Mouse (Mus musculus): ENCODE results near the gene Acaca. TPM values are rescaled to one million over a fixed set of nuclear protein-coding genes. Genes with fewer than 3 reads are reported as not detected.

Acaca gene
- polyA plus RNA-seq, 1 experiment from 2014 or later: 32.6 TPM

GRCm38 (mm10) chr11:84193249-84193648, 63.8 kb downstream of the Acaca start:
- H3K36me3 ChIP-seq (ENCODE audit: control insufficient read depth, insufficient read depth, low read length): no peaks in the 10 kb centered on the region
- H3K4me3 ChIP-seq (ENCODE audit: low read depth, low read length): no peak overlapping the region
- H3K27me3 ChIP-seq (ENCODE audit: control insufficient read depth, insufficient read depth, low read length): no peaks in the 10 kb centered on the region
- H3K9ac ChIP-seq (ENCODE audit: low read length): no peak overlapping the region
- no peaks in the 10 kb centered on the region for H3K4me1 ChIP-seq (ENCODE audit: control insufficient read depth, insufficient read depth, low read length)
- no peak for ATAC-seq (ENCODE audit: low FRiP score)
- WGBS: 69% methylated on average over 10 of the region's 10 CpGs
- no peak overlapping the region for H3K27ac ChIP-seq (ENCODE audit: low read depth, low read length)
- no peaks in the 10 kb centered on the region for H3K9me3 ChIP-seq (ENCODE audit: control insufficient read depth, low read length)
- no peak for DNase-seq (ENCODE audit: low spot score, missing footprints)
- no peak overlapping the region for H3K4me2 ChIP-seq

DNA sequence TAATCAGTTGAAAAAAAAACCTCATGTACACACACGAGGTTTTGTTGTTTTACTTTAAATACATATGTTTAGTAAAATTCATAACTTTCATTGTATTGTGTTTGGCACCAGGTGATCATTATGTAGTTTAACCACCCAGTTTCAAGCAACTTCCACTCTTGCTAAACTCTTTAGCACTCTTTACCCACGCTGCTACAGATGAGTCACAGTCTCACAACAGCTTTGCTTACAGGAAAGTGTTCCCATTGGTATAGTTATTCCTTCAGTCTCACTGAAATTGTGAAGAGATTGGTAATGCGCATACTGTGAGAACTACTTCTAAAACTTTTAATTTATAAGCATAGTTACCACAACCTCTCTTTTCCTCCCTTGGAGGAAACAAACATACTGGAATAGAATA, 65.3 kb downstream of the Acaca start:
- Histone ChIP-seq H3K27me3 (ENCODE audit: control insufficient read depth, insufficient read depth, low read length) (no peaks in the 10 kb centered on the region), H3K9ac (ENCODE audit: low read length) (no peak overlapping the region), H3K4me3 (ENCODE audit: low read depth, low read length) (no peak overlapping the region), H3K4me1 (ENCODE audit: control insufficient read depth, insufficient read depth, low read length) (no peaks in the 10 kb centered on the region), H3K4me2 (no peak overlapping the region), H3K9me3 (ENCODE audit: control insufficient read depth, low read length) (no peaks in the 10 kb centered on the region), H3K27ac (ENCODE audit: low read depth, low read length) (no peak overlapping the region), H3K36me3 (ENCODE audit: control insufficient read depth, insufficient read depth, low read length) (no peaks in the 10 kb centered on the region)
- ATAC-seq (ENCODE audit: low FRiP score) (no peak), DNase-seq (ENCODE audit: low spot score, missing footprints) (no peak)
- WGBS: 90% methylated on average over 3 of the region's 3 CpGs

- no peak for DNase-seq (ENCODE audit: low spot score, missing footprints)
- no peak for ATAC-seq (ENCODE audit: low FRiP score)
- H3K4me3 ChIP-seq (ENCODE audit: low read depth, low read length): no peak overlapping the region
- no peaks in the 10 kb centered on the region for H3K27me3 ChIP-seq (ENCODE audit: control insufficient read depth, insufficient read depth, low read length)
- H3K36me3 ChIP-seq (ENCODE audit: control insufficient read depth, insufficient read depth, low read length): no peaks in the 10 kb centered on the region
- no peaks in the 10 kb centered on the region for H3K9me3 ChIP-seq (ENCODE audit: control insufficient read depth, low read length)
- H3K4me2 ChIP-seq: no peak overlapping the region
- no peak overlapping the region for H3K27ac ChIP-seq (ENCODE audit: low read depth, low read length)
- no peak overlapping the region for H3K9ac ChIP-seq (ENCODE audit: low read length)
- H3K4me1 ChIP-seq (ENCODE audit: control insufficient read depth, insufficient read depth, low read length): no peaks in the 10 kb centered on the region
- WGBS: 91% methylated on average over 3 of the region's 3 CpGs
Observed at GRCm38 (mm10) chr11:84197607-84198402, 68.3 kb downstream of the Acaca start.

DNA sequence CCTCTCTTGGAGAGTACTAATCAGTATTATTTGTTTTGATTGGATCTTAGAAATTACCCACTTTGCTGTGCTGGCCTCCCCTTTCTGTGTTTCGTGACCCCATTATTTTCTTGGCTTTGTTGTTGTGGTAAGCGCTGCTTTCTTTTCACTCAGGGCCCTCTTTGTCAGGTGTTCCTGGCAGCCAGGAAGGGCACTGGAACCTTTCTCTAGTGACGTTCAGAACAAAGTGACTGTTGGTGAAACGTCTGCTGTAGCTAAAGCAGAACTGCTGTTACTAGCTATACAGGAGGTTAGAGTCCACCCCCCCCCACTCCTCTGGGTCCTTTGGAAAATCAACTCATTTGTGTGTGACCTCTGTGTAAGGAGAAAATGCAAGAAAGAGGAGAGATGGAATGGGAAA, 76.3 kb downstream of the Acaca start:
- Histone ChIP-seq H3K27ac (ENCODE audit: low read depth, low read length) (no peak overlapping the region), H3K27me3 (ENCODE audit: control insufficient read depth, insufficient read depth, low read length) (no peaks in the 10 kb centered on the region), H3K4me2 (no peak overlapping the region), H3K4me1 (ENCODE audit: control insufficient read depth, insufficient read depth, low read length) (no peaks in the 10 kb centered on the region), H3K4me3 (ENCODE audit: low read depth, low read length) (no peak overlapping the region), H3K9ac (ENCODE audit: low read length) (no peak overlapping the region), H3K9me3 (ENCODE audit: control insufficient read depth, low read length) (no peaks in the 10 kb centered on the region), H3K36me3 (ENCODE audit: control insufficient read depth, insufficient read depth, low read length) (peaks cover 2% of the 10 kb centered on the region; the same call in 1 of the 2 replicates)
- 55% methylated on average over 4 of the region's 4 CpGs for WGBS
- no peak for DNase-seq (ENCODE audit: low spot score, missing footprints)
- no peak for ATAC-seq (ENCODE audit: low FRiP score)

GRCm38 (mm10) chr11:84210876-84211275, 81.4 kb downstream of the Acaca start:
- 98% methylated on average over 6 of the region's 6 CpGs for WGBS
- H3K9me3 ChIP-seq (ENCODE audit: control insufficient read depth, low read length): no peaks in the 10 kb centered on the region
- no peak overlapping the region for H3K27ac ChIP-seq (ENCODE audit: low read depth, low read length)
- ATAC-seq (ENCODE audit: low FRiP score): no peak
- no peaks in the 10 kb centered on the region for H3K4me1 ChIP-seq (ENCODE audit: control insufficient read depth, insufficient read depth, low read length)
- no peak overlapping the region for H3K4me3 ChIP-seq (ENCODE audit: low read depth, low read length)
- H3K4me2 ChIP-seq: no peak overlapping the region
- no peak for DNase-seq (ENCODE audit: low spot score, missing footprints)
- H3K9ac ChIP-seq (ENCODE audit: low read length): no peak overlapping the region
- H3K36me3 ChIP-seq (ENCODE audit: control insufficient read depth, insufficient read depth, low read length): peaks cover 2% of the 10 kb centered on the region; the same call in 1 of the 2 replicates
- H3K27me3 ChIP-seq (ENCODE audit: control insufficient read depth, insufficient read depth, low read length): no peaks in the 10 kb centered on the region

DNA sequence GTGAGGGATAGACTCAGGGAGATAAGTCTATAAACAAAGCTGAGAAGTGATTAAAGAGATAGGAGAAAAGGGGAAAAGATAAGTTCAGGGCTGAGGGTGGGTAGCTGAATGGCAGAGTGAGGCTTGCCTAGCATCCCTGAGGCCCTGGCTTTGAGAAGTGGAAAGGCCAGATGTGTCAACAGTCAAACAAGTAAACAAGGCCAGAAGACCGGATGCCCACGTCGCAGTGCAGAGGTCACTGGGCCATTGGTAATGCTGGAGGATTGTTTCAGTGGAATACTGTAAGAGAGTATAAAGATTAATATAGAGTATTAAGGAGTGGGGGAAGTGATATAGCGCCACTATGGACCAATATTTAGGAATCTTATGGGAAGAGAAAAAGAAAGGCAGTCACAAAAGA, 89.5 kb downstream of the Acaca start:
- Histone ChIP-seq H3K4me2 (no peak overlapping the region), H3K9ac (ENCODE audit: low read length) (no peak overlapping the region), H3K36me3 (ENCODE audit: control insufficient read depth, insufficient read depth, low read length) (no peaks in the 10 kb centered on the region), H3K4me3 (ENCODE audit: low read depth, low read length) (no peak overlapping the region), H3K9me3 (ENCODE audit: control insufficient read depth, low read length) (no peaks in the 10 kb centered on the region), H3K4me1 (ENCODE audit: control insufficient read depth, insufficient read depth, low read length) (no peaks in the 10 kb centered on the region), H3K27me3 (ENCODE audit: control insufficient read depth, insufficient read depth, low read length) (no peaks in the 10 kb centered on the region), H3K27ac (ENCODE audit: low read depth, low read length) (no peak overlapping the region)
- no peak for ATAC-seq (ENCODE audit: low FRiP score)
- WGBS: 85% methylated on average over 4 of the region's 4 CpGs
- DNase-seq (ENCODE audit: low spot score, missing footprints): no peak

DNA sequence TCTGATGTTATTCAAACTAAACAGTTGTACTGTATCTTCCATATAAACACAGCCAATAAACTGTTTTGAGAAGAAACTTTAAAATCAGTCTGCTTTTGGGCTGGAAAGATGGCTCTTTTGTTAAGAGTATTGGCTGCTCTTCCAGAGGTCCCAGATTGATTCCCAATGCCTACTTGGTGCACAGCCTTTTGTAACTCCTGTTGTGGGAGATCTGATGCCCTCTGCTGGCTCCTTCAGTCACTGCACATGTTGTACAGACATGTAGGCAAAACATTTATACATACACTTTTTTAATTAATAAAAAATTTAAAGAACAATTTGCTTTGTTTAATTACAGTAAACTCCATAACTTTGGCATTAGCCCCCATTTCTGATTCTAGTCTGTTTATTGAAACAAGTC, 114.1 kb downstream of the Acaca start:
- H3K27ac ChIP-seq (ENCODE audit: low read depth, low read length): no peak overlapping the region
- H3K4me1 ChIP-seq (ENCODE audit: control insufficient read depth, insufficient read depth, low read length): no peaks in the 10 kb centered on the region
- H3K9me3 ChIP-seq (ENCODE audit: control insufficient read depth, low read length): no peaks in the 10 kb centered on the region
- H3K9ac ChIP-seq (ENCODE audit: low read length): no peak overlapping the region
- no peak overlapping the region for H3K4me3 ChIP-seq (ENCODE audit: low read depth, low read length)
- DNase-seq (ENCODE audit: low spot score, missing footprints) (peak; percentile 91), ATAC-seq (ENCODE audit: low FRiP score) (no peak)
- H3K36me3 ChIP-seq (ENCODE audit: control insufficient read depth, insufficient read depth, low read length): no peaks in the 10 kb centered on the region; the same call in 1 of the 2 replicates
- H3K27me3 ChIP-seq (ENCODE audit: control insufficient read depth, insufficient read depth, low read length): no peaks in the 10 kb centered on the region
- no peak overlapping the region for H3K4me2 ChIP-seq

- no peak overlapping the region for H3K4me2 ChIP-seq
- H3K36me3 ChIP-seq (ENCODE audit: control insufficient read depth, insufficient read depth, low read length): no peaks in the 10 kb centered on the region
- ATAC-seq (ENCODE audit: low FRiP score) (no peak), DNase-seq (ENCODE audit: low spot score, missing footprints) (no peak)
- H3K4me3 ChIP-seq (ENCODE audit: low read depth, low read length): no peak overlapping the region
- H3K9me3 ChIP-seq (ENCODE audit: control insufficient read depth, low read length): no peaks in the 10 kb centered on the region
- H3K27me3 ChIP-seq (ENCODE audit: control insufficient read depth, insufficient read depth, low read length): no peaks in the 10 kb centered on the region
- H3K4me1 ChIP-seq (ENCODE audit: control insufficient read depth, insufficient read depth, low read length): no peaks in the 10 kb centered on the region
- H3K27ac ChIP-seq (ENCODE audit: low read depth, low read length): no peak overlapping the region
- WGBS: 97% methylated on average over 1 of the region's 1 CpGs
- H3K9ac ChIP-seq (ENCODE audit: low read length): no peak overlapping the region
Observed at GRCm38 (mm10) chr11:84247370-84247769, 117.9 kb downstream of the Acaca start.

- H3K9me3 ChIP-seq (ENCODE audit: control insufficient read depth, low read length): no peaks in the 10 kb centered on the region
- DNase-seq (ENCODE audit: low spot score, missing footprints): no peak
- no peak overlapping the region for H3K4me3 ChIP-seq (ENCODE audit: low read depth, low read length)
- H3K9ac ChIP-seq (ENCODE audit: low read length): no peak overlapping the region
- H3K27ac ChIP-seq (ENCODE audit: low read depth, low read length): no peak overlapping the region
- 91% methylated on average over 3 of the region's 3 CpGs for WGBS
- no peak for ATAC-seq (ENCODE audit: low FRiP score)
- no peaks in the 10 kb centered on the region for H3K27me3 ChIP-seq (ENCODE audit: control insufficient read depth, insufficient read depth, low read length)
- no peaks in the 10 kb centered on the region for H3K36me3 ChIP-seq (ENCODE audit: control insufficient read depth, insufficient read depth, low read length)
- H3K4me2 ChIP-seq: no peak overlapping the region
- H3K4me1 ChIP-seq (ENCODE audit: control insufficient read depth, insufficient read depth, low read length): no peaks in the 10 kb centered on the region
Observed at GRCm38 (mm10) chr11:84251170-84251569, 121.7 kb downstream of the Acaca start.
